Mouse (Mus musculus) C2C12 (cell line): ENCODE data around the gene Bcl11b. TPM values are rescaled to one million over a fixed set of nuclear protein-coding genes. Genes with fewer than 3 reads are reported as not detected.
A peak's percentile ranks its signal among the peaks of the same experiment; 100 is the strongest.

Source experiments
- H3K27me3 ChIP-seq: one replicate; pipeline ENCODE4 v1.6.1; 2011; ENCODE audit not compliant: control insufficient read depth, insufficient read depth, insufficient read length
- H3K36me3 ChIP-seq: one replicate; pipeline ENCODE4 v1.6.1; 2011; ENCODE audit not compliant: control insufficient read depth, insufficient read depth
- H3K4me3 ChIP-seq: one replicate; pipeline ENCODE4 v1.5.1; 2011; ENCODE audit warnings: mild to moderate bottlenecking, control low read depth; ENCODE audit not compliant: poor library complexity, insufficient read depth, severe bottlenecking
- H3K79me2 ChIP-seq: one replicate; pipeline ENCODE4 v1.6.1; 2011; ENCODE audit not compliant: control insufficient read depth, insufficient read depth
- H3K79me3 ChIP-seq: one replicate; pipeline ENCODE4 v1.6.1; 2011; ENCODE audit warnings: low read depth, control low read depth
- H3ac ChIP-seq: one replicate; pipeline ENCODE3; 2011; ENCODE audit warnings: low read depth; ENCODE audit not compliant: control insufficient read depth, insufficient read length
- CEBPB ChIP-seq: IDR thresholded peaks from one replicate; pipeline ENCODE4 v1.6.1; 2011; ENCODE audit warnings: low read depth, mild to moderate bottlenecking, control low read depth, moderate library complexity
- CTCF ChIP-seq: IDR thresholded peaks from one replicate; pipeline ENCODE4 v1.5.1; 2011; ENCODE audit not compliant: control insufficient read depth, insufficient read depth, insufficient read length
- FOSL1 ChIP-seq: IDR thresholded peaks from one replicate; pipeline ENCODE4 v1.8.0; 2011; ENCODE audit warnings: mild to moderate bottlenecking, low read length; ENCODE audit not compliant: poor library complexity, insufficient read depth, severe bottlenecking
- MAX ChIP-seq: IDR thresholded peaks from one replicate; pipeline ENCODE4 v1.6.1; 2011; ENCODE audit warnings: mild to moderate bottlenecking, control low read depth
- MYOD1 ChIP-seq: IDR thresholded peaks from one replicate; pipeline ENCODE4 v1.6.1; 2011; ENCODE audit warnings: low read depth; ENCODE audit not compliant: control insufficient read depth, insufficient read length
- MYOG ChIP-seq: IDR thresholded peaks from one replicate; pipeline ENCODE4 v1.6.1; 2011; ENCODE audit not compliant: control insufficient read depth, insufficient read length; ENCODE audit errors: extremely low read depth
- USF1 ChIP-seq: IDR thresholded peaks from one replicate; pipeline ENCODE4 v1.6.1; 2011; ENCODE audit warnings: low read depth, mild to moderate bottlenecking, control low read depth, moderate library complexity
- polyA plus RNA-seq: library from polyadenylated mRNA; unstranded; fragments of >200 nt; fragmentation: generic; extraction: Trizol; gene quantifications from one replicate; pipeline ENCODE4 v1.2.1, GENCODE M21; 2012; ENCODE audit warnings: missing spikeins

Bcl11b gene
- polyA plus RNA-seq, 1 experiment, result not detected

DNA sequence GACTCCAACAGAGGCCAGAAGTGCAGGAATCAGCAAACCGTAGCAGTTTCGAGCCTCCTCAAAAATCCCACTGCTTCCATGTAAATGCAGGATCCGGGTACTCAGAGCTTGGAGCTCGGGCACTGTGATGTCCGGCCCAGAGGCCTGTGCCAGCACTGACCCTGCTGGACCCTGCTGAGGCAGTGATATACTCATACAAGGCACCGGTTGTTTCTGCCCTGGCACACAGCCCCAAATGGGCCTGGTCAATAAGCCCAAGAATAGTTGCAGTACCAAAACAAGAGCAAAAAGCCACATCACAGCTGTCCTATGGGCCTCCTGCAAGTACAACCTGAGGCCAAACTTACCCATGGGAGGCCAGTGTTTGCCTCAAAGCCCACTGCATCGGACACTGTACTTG, 36.4 kb downstream of the Bcl11b start:
- Histone ChIP-seq H3K4me3 (no peak overlapping the region), H3K27me3 (no peaks in the 10 kb centered on the region), H3ac (no peak overlapping the region), H3K36me3 (no peaks in the 10 kb centered on the region), H3K79me3 (no peaks in the 10 kb centered on the region), H3K79me2 (no peaks in the 10 kb centered on the region)
- TF ChIP-seq MYOD1, result no peak
- no peak for TF ChIP-seq CTCF
- TF ChIP-seq MAX, result no peak
- no peak for TF ChIP-seq USF1
- no peak for TF ChIP-seq CEBPB
- no peak for TF ChIP-seq FOSL1
- no peak for TF ChIP-seq MYOG

DNA sequence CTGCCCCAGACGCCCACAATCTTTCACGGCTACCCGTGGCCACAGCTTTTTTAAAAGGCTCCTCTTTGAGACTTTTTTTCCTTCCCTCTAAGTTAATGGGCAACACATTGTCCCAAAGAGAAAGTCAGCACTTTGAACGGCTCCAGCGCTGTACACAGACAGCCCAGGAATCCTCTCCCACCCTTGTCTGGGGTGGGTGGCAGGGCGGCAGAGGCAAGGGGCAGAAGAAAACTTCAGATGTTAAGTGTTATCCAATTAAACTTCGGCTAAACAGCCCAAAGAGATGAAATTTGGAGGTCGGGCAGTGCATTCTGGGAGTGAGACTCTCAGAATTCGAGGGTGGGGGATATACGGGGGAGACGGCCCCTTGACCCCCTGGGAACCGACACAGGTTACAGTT, 38.3 kb downstream of the Bcl11b start:
- H3K4me3 ChIP-seq, result no peak overlapping the region
- H3K79me3 ChIP-seq, result no peaks in the 10 kb centered on the region
- H3K36me3 ChIP-seq, result no peaks in the 10 kb centered on the region
- no peak for TF ChIP-seq MAX
- no peak for TF ChIP-seq CEBPB
- no peak for TF ChIP-seq USF1
- no peak for TF ChIP-seq MYOG
- TF ChIP-seq FOSL1, result no peak
- no peak for TF ChIP-seq CTCF
- TF ChIP-seq MYOD1, result no peak
- no peaks in the 10 kb centered on the region for H3K79me2 ChIP-seq
- H3K27me3 ChIP-seq, result no peaks in the 10 kb centered on the region
- H3ac ChIP-seq, result no peak overlapping the region

DNA sequence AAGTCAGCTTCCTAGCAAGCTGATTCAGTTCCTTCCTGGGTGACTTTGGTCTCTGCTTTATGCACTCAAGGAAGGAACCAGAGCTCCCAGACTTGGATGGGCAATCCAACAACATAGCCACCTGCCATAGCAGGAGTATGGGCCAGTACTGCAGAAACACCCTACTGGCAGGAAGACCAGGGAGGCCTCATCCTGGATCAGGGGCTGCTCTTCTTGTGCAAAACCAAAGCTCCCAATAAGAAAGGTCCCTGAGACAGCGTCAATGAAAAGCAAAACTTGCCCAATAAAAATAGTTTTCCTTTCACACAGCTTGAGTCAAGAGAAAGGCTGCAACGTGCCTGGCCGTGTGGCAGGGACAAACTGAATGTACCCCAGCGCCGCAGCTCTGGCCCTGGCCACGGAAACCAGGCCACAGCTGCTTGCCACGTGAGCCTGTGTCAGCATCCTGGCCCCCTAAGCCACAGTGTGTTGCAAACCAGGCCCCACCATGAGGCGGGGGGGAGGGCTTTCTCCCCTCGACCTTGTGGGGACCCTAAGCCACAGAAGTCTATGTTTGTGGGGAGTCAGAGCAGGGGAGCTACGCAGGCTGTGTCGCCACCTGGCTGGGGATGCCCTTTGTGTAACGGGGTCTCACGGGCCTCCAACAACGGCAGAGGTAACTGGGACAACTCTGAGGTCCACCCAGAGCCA, 38.9 kb downstream of the Bcl11b start:
- Histone ChIP-seq H3K36me3 (no peaks in the 10 kb centered on the region), H3K4me3 (no peak overlapping the region), H3K27me3 (no peaks in the 10 kb centered on the region), H3ac (no peak overlapping the region), H3K79me3 (no peaks in the 10 kb centered on the region), H3K79me2 (no peaks in the 10 kb centered on the region)
- TF ChIP-seq MYOD1 (no peak), MAX (no peak), CTCF (no peak), USF1 (no peak), MYOG (no peak), FOSL1 (no peak), CEBPB (no peak)

DNA sequence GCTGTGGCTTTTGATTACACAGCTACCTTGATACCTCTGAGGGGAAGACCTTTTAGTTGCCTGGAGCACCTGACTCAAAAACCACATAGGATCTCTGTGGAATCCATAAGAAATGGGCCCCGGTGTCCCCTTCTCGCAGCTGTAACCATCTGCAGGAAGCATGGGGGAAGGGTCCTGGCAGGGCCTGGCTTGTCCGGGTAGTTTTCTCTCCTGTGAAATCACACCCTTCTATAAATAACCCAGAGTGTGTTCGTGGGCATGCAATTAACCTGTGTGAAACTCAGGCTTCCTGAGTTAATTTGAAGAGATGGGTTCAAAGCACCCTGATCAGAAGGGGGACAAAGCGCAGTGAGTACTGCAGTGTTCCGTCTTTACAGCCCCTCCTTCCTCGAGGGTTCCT, 40.5 kb downstream of the Bcl11b start:
- Histone ChIP-seq H3ac (no peak overlapping the region), H3K36me3 (no peaks in the 10 kb centered on the region), H3K79me2 (no peaks in the 10 kb centered on the region), H3K27me3 (no peaks in the 10 kb centered on the region), H3K79me3 (no peaks in the 10 kb centered on the region), H3K4me3 (no peak overlapping the region)
- no peak for TF ChIP-seq USF1

DNA sequence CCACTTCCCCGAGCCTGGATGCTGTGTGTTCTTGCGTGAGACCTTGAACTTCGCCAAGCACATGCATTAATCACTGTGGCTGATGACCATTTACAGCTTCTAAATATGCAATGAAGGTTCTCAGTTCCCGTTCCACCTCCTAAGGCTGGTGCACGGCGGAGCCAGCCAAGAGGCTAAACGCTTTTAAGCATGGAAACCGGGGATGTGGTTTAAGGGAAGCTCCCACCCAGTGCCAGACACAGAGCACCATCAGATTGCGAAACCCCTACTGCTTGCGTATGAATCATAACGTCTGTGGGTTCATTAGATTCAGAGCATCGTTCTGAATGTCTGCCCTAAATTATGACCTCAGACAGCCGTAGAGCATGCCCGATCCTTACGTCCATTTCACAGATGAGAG, 41.6 kb downstream of the Bcl11b start:
- Histone ChIP-seq H3K36me3 (no peaks in the 10 kb centered on the region), H3ac (no peak overlapping the region), H3K27me3 (no peaks in the 10 kb centered on the region), H3K79me2 (no peaks in the 10 kb centered on the region), H3K4me3 (no peak overlapping the region), H3K79me3 (no peaks in the 10 kb centered on the region)
- TF ChIP-seq CEBPB (peak; percentile 97), MYOG (no peak), FOSL1 (no peak), MYOD1 (no peak)

DNA sequence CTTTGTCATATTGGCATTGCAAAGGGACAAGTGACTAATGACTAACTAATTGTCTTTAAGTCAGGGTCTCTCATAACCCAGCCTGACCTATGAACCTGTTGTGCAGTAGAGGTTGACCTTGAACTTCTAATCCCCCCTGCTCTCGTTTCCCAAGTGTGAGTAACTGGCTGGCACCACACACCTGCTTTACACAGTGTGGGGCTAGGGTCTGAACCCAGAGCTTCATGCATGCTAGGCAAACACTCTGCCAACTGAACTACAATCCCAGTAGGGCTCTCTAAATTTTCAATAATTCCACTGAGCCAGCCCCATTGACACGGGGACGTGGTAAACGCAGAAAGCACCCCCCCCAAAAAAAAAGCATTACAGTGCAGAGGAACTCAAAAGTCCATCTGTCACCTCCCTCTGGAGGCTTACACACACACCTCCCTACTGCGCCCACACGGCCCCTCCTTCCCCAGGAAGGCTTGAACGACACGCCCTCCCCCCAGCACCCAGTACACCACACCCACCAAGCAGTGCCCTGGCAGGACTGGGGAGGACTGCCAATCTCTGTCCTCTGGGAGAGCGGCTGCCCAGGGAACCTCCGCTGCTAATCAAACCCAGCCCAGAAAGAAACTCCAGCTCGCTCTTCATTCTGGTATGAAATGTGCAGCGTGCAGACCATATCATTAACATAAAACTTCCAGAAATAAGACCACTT, 42.5 kb downstream of the Bcl11b start:
- Histone ChIP-seq H3K4me3 (no peak overlapping the region), H3ac (no peak overlapping the region), H3K36me3 (no peaks in the 10 kb centered on the region), H3K79me3 (no peaks in the 10 kb centered on the region), H3K27me3 (no peaks in the 10 kb centered on the region), H3K79me2 (no peaks in the 10 kb centered on the region)
- TF ChIP-seq FOSL1 (no peak), USF1 (no peak), MYOG (no peak), CTCF (no peak), MYOD1 (no peak), MAX (no peak), CEBPB (no peak)
